Mouse (Mus musculus) MEL (cell line): Measurements from ENCODE around the gene Olfr624.

Source experiments
- CTCF ChIP-seq, 3 experiments: IDR thresholded peaks in 2 of 3; conservative IDR thresholded peaks in 1 of 3; 2 replicates each; pipeline ENCODE4 v1.5.1; 2011 to 2012; ENCODE audit warnings: low read length in 3 of 3, low read depth in 2 of 3, mild to moderate bottlenecking in 2 of 3, improper control_type of control experiment in 1 of 3, inconsistent platforms in 1 of 3, mixed read lengths in 1 of 3, moderate library complexity in 1 of 3; ENCODE audit not compliant: control insufficient read depth in 1 of 3, insufficient read depth in 1 of 3, poor library complexity in 1 of 3, severe bottlenecking in 1 of 3
- POLR2A ChIP-seq, 2 experiments: IDR thresholded peaks; 2 replicates each; pipeline ENCODE4 v1.6.1; 2011 to 2012; ENCODE audit warnings: low read length in 2 of 2, mild to moderate bottlenecking in 2 of 2, control low read depth in 1 of 2, improper control_type of control experiment in 1 of 2, low read depth in 1 of 2, moderate library complexity in 1 of 2; ENCODE audit not compliant: control insufficient read depth in 1 of 2, insufficient read depth in 1 of 2, poor library complexity in 1 of 2
- POLR2AphosphoS2 ChIP-seq: IDR thresholded peaks from 2 replicates; pipeline ENCODE4 v1.6.1; 2011; ENCODE audit warnings: low read length, improper control_type of control experiment
- TBP ChIP-seq: IDR thresholded peaks from 2 replicates; pipeline ENCODE4 v1.8.0; 2011; ENCODE audit warnings: low read depth, low read length, improper control_type of control experiment

DNA sequence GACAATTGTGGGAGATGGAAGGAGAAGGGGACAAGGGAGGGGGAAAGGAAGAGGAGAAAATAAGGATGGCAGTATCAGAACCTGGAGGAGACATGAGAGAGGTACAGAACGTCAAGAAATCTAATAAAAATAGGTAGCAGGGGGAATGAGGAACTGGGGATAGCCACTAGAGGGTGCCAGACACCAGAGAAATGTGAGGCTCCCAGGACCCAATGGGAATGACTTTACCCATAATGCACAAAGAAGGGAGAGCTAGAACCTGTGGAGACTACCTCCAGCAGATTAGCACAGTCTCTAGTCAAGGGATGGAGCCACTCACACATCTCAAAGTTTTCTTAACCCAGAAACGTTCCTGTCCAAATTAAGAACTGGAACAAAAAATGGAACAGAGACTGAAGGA, 41.0 kb upstream of the Olfr624 start:
- TF ChIP-seq TBP (no peak), POLR2A (IDR thresholded peaks at IDR 0.05; ENCODE audit: control insufficient read depth in 1 of 2, insufficient read depth in 1 of 2, low read depth in 1 of 2, low read length in 2 of 2, poor library complexity in 1 of 2) (no peak), POLR2AphosphoS2 (no peak), CTCF (IDR thresholded peaks at IDR 0.05 in 2 of 3, conservative IDR thresholded peaks at IDR 0.05 in 1 of 3; ENCODE audit: control insufficient read depth in 1 of 3, insufficient read depth in 1 of 3, low read depth in 2 of 3, low read length in 3 of 3, poor library complexity in 1 of 3, severe bottlenecking in 1 of 3) (no peak)
